Mouse (Mus musculus): ENCODE data around the gene Snx9. TPM values are rescaled to one million over a fixed set of nuclear protein-coding genes. Genes with fewer than 3 reads are reported as not detected.
A peak's percentile ranks its signal among the peaks of the same experiment; 100 is the strongest.

The Snx9 gene
- total RNA-seq, 4 experiments from 2014 or later = 15.0 to 16.8 (median 15.5) TPM

DNA sequence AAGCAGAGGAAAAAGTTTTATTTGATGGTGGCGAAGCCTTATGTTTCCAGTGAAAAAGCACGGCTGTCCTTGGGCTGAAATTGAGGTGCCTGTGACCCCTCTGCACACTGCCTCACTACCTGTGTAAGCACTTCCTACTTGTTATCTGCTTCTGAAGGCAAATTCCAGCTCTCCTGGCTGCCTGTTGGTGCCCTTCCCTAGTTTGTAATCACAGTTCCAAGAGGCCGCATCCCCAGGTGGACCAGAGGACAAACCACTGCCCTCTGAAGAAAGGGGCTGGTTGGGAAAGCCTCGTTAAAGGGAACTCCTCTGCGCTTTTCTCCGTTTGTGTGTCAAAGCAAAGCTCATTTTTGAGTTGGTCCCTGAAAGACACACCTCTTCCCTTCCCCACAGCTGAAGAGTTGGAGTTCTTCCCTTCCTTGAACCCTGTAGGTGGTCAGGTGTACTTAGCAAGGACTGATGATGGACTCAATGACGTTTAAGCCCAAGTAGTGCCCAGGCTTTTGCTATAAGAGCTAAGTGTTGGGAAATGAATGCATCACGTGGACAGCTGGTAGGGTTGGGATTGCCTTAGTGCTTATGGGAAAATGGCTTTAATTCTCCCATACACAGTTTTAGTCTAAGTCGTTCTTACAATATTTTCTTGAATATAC, 2.0 kb downstream of the Snx9 start:
- DNase-seq (ENCODE audit: low spot score in 2 of 2) = no peak

DNA sequence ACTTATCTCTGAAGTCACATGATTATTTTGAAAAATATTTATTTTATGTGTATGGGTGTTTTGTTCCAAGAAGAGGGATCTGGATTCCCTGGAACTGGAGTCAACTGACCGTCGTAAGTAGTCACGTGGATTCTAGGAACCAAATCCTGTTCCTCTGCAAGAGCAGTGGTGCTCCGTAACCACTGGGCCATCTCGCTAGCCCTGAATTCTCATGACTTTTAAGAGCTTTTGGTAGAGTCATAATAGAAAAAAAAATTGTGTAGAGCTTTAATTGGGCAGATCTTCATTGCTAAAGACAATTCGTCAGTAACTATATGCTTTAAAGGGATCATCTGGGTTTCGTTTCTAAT, 2.5 kb downstream of the Snx9 start:
- DNase-seq (ENCODE audit: low spot score in 2 of 2) = no peak

DNA sequence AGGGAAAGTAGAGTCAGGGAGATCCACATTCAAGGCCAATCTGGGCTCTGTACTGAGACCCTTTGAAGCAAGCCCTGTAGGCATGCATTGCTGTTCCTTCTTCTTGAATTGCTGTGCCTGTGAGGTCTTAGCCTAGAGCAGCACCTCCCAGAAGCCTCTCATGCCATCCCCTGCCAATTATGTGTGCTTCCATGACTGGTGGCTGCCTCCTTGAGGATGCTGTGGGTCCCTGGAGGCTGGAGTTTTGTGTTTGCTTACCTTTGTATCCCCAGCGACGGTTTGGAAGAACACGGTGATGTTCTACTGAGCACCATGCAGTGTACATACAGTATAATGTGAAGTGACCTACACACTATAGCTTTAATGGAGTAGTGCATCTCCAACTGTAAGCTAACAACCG, 4.2 kb downstream of the Snx9 start:
- DNase-seq (ENCODE audit: low spot score in 2 of 2) = no peak

DNA sequence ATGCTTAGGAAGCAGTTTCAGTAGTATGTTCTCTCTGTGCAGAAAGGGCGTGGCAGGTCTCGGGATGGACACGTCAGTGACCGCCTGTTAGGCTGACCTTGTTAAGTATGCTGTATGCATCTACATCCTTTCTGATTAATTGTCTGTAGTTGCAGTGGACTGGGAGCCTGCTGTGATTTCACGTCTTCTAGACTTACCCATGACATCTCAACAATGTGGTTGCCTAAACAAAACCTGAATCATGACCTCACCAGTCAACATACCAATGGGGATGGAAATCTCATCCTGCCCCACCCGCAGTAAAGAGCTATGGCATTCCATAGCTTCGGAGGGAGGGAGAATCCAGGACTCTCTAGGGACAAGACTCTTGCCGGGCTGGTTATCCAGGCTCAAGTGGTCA, 5.0 kb downstream of the Snx9 start:
- DNase-seq (ENCODE audit: low spot score in 2 of 2) = no peak

DNA sequence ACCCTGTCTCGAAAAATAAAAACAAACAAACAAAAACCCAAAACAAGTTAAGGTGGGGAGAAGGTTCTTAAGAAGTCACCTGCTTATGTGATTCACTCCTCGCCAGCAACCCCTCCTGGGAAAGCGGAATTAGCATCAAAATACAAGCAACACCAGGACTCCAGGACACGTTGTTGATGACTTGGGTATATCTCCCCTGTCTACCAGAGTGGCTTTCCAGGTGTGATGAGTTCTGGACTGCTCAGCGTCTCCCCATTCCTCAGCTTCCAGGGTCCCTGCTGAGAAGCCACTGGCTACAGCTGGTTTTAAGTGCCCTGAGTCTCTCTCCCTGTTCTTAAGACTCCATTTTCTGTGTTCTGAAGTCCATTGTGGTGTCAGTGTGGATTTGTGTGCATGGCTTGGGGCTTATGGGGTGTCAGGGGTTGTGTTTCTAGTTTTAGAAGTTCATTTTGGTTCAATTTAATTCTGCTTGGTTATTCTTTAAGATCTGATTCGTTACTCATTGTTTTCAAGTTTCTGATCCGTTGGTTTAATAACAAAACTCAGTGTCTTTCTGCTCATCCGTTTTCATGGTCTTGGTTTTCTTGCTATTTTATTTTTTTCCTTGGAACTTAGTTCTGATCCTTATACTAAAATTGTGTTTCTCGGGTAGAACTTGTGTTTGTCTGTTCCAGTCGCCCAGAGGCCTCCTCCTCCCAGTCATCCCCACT, 7.7 kb downstream of the Snx9 start:
- DNase-seq (ENCODE audit: low spot score in 2 of 2) = no peak

- DNase-seq (ENCODE audit: low spot score in 2 of 2) = peak; percentile 50 to 60
These were observed 8.3 kb downstream of the Snx9 start for GRCm38 (mm10) chr17:5849421-5849910.

- DNase-seq (ENCODE audit: low spot score in 2 of 2) = no peak
These were observed 8.9 kb downstream of the Snx9 start for GRCm38 (mm10) chr17:5850031-5850430.

DNA sequence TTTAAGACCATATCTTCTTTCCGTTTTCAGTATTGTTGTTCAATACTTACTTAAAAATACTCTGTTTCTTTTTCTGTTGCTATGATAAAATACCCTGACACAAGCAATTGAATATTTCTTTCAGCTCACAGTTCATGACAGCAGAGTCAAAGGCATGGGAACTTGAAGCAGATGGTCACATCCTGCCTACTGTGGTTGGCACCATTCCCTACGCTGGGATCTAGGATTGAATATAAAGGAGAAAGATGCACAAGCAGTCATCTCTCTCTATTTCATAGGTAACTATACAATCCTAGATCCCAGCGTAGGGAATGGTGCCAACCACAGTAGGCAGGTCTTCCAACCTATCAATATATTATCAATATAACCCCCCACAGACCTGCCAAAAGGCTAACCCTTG, 9.3 kb downstream of the Snx9 start:
- no peak for DNase-seq (ENCODE audit: low spot score in 2 of 2)

GRCm38 (mm10) chr17:5853936-5854335, 12.8 kb downstream of the Snx9 start:
- DNase-seq (ENCODE audit: low spot score in 2 of 2) = no peak

DNA sequence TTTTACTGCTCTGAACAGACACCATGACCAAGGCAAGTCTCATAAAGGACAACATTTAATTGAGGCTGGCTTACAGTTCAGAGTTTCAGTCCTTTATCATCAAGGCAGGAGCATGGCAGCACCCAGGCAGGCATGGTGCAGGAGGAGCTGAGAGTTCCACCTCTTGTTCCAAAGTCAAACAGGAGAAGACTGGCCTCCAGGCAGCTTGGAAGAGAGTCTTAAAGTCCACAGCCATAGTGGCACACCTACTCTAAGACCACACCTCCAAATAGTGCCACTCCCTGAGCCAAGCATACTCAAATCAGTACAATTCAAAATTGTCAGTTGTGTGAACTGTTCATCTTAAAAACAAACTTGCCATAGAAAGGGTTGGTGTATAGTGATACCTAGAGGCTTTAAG, 14.4 kb downstream of the Snx9 start:
- DNase-seq (ENCODE audit: low spot score in 2 of 2) = no peak

GRCm38 (mm10) chr17:5856426-5856825, 15.3 kb downstream of the Snx9 start:
- no peak for DNase-seq (ENCODE audit: low spot score in 2 of 2)

DNA sequence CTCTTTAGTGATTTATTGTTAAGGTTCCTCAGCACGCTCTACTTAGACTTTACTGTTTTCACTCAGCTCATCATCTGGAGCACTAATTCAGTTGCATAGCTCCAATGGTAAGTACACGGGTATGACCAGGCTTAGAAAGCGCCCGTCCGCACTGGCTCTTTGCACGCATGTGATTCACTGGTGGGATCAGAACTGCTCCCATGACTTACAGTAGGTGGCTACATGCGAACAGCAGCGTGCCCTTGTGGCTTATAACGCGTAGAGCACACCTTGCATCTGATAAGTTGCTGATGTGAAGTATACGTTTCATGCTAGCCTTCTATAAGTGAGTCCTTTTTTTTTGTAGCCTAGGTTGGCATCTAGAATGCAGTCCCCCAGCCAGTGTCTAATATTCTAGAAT, 16.1 kb downstream of the Snx9 start:
- DNase-seq (ENCODE audit: low spot score in 2 of 2) = no peak

DNA sequence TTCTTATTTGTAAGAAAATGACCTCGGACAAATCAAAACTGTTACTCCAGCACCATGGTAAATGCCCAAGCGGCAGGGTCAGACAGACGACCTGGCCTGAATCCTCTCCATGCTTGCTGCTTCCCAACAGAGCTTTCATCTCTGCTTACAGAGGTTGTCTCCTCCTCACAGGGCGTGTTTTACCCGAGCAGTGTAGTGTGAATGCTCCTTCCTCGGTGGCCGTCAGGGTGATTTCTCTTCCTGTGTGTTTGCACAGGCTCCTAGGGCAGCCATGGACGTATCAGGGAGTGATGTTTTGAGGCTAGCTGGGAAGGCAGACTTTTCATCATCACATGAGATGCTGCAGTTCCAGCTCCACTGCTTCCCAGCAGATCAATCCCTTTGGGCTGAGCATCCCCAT, 17.1 kb downstream of the Snx9 start:
- no peak for DNase-seq (ENCODE audit: low spot score in 2 of 2)

GRCm38 (mm10) chr17:5862285-5862684, 21.2 kb downstream of the Snx9 start:
- no peak for DNase-seq (ENCODE audit: low spot score in 2 of 2)

DNA sequence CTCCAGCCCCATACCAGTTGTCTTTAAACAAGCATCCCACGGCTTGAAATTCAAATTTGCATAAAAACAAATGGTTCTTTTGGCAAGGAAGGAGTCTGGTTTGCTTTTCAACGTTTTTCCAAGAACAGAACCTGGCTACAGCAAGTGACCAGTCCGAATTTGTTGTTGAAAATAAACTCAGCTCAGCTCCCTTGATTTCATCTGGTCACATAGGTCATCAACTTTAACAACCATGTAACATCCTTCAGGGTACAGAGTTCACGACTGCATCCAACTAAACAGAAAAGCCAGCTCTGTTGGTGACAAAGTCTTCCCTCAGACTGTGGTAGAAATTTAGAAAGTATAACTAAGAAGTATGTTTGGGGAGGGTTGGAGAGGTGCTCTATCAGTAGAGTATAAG, 21.7 kb downstream of the Snx9 start:
- DNase-seq (ENCODE audit: low spot score in 2 of 2) = no peak

DNA sequence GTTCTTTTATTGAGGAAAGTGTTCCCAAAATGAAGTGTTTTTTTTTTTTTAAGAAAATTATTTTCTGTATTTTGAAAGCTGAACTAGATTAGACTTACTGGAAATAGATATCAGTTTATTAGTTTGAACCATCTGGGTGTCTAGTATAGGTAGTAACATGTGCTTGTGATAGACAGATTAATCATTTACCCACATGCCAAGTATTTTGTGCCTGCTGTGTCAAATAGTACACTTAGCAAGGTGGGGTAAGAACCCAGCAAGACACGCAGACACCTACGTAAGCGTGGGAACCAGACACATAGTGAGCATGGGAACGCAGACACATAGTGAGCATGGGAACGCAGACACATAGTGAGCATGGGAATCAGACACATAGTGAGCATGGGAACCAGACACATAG, 22.6 kb downstream of the Snx9 start:
- no peak for DNase-seq (ENCODE audit: low spot score in 2 of 2)

GRCm38 (mm10) chr17:5867456-5867855, 26.3 kb downstream of the Snx9 start:
- no peak for DNase-seq (ENCODE audit: low spot score in 2 of 2)

DNA sequence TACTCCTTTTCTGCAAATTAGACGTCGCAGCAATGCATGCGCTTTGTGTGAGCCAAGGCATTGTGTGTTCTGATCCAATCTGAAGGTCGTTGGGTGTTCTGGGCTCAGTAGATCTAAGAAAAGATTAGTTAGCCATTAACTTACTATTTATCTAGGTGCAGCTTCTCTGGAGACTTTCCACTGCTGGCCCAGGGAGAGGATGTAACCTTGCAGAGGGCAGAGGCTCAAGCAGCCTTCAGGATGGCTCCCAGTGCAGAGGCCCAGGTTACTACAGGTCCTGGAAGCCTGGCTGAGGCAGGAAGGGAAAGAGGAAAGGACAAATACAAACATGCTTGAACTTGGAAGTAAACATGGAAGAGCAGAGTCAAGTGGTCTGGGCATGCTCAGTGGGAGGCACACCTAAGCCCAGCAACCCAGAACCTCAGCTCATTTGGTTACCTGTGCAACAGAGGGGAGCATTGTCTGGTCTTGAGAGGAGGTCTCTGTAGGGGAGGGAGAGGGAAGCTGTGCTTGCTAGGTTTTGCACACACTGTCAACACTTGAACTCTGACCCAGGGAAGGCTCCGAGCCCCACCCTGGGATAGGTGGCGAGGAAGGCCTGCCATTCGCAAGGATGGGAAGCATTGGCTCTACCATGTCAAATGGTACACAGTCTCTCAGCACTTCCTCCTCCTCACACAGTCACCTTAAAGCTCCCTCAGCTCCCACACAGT, 27.3 kb downstream of the Snx9 start:
- no peak for DNase-seq (ENCODE audit: low spot score in 2 of 2)

- no peak for DNase-seq (ENCODE audit: low spot score in 2 of 2)
These were observed 28.3 kb downstream of the Snx9 start for GRCm38 (mm10) chr17:5869461-5869860.

- DNase-seq (ENCODE audit: low spot score in 2 of 2) = no peak
These were observed 28.9 kb downstream of the Snx9 start for GRCm38 (mm10) chr17:5870002-5870401.

DNA sequence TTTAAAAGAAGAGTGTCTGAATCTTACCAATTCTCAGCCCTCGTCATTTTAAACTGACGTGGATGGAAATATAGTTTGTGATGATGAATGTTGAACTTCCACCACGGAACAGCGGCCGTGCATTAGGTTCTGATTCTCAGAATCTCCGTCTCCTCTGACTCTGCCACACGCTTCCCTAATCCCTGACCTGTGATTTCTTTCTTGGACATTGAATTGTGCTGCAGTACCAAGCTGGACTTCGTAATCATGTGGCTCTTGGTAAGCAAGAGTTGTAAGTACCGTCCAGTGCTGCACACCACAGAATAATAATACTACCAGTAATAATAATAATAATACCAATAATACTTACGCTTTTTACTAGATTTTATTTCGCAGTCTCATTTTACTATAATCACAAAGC, 29.6 kb downstream of the Snx9 start:
- no peak for DNase-seq (ENCODE audit: low spot score in 2 of 2)

DNA sequence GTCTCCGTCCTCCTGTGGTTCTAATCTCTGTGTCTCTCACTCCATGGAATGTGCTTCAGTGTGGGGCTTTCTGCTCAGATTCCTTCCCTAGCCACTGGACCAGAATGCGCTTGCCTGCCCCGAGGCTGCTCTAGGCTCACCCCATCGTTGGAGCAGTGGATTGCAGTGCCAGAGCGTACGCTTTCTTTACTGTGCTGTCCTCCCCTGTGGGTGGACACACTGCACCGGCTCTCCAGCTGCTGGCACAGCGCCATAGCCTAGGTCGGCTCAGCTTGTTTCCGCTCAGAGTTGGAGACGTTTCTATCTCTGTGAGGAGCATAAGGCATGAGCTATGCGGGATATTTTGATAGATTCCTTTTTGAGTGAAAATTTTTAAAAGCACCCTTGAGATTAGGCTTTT, 31.4 kb downstream of the Snx9 start:
- DNase-seq (ENCODE audit: low spot score in 2 of 2) = no peak

- no peak for DNase-seq (ENCODE audit: low spot score in 2 of 2)
These were observed 33.4 kb downstream of the Snx9 start for GRCm38 (mm10) chr17:5874565-5874964.
